Mouse (Mus musculus): Measurements from ENCODE around the gene Eif4h. TPM values are rescaled to one million over a fixed set of nuclear protein-coding genes. Genes with fewer than 3 reads are reported as not detected.
A peak's percentile ranks its signal among the peaks of the same experiment; 100 is the strongest.

The Eif4h gene
- polyA plus RNA-seq, 2 experiments = 110 to 148 TPM

DNA sequence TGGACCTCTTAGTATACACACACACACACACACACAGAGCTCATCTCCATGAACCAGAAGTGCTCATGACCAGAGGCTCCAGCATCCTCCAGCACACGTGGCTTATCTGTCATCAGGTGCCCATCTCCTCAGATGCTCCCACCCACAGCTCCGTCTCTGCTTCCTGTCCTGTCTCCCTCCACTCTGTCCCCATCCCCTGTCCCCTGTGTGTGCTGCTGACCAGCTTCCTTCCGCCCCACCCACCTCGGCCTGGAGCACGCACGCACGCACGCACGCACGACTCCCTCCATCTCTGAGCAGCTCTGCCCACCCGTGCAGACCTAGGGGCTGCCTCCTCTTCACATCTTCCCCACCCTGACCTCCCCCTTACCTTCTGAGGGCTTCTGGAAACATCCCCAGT, 34.9 kb downstream of the Eif4h start:
- ATAC-seq (ENCODE audit: insufficient read depth) = no peak
- H3K4me3 ChIP-seq (ENCODE audit: insufficient read depth in 1 of 2, low read depth in 2 of 2, low read length in 2 of 2) = no peak overlapping the region
- H3K36me3 ChIP-seq (replicated peaks; ENCODE audit: control insufficient read depth, insufficient read depth, low read depth) = peaks cover 1% of the 10 kb centered on the region; the same call in 1 of the 2 replicates
- no peaks in the 10 kb centered on the region for H3K27me3 ChIP-seq (ENCODE audit: control insufficient read depth, insufficient read depth, low read length)
- H3K9me3 ChIP-seq (ENCODE audit: control insufficient read depth, low read length) = no peaks in the 10 kb centered on the region
- 57% methylated on average over 11 of the region's 11 CpGs for WGBS (ENCODE audit: insufficient replicate concordance)
- TF ChIP-seq EP300 (IDR thresholded peaks at IDR 0.05; ENCODE audit: low read depth) = no peak
- TF ChIP-seq CTCF (IDR thresholded peaks at IDR 0.05; ENCODE audit: low read depth) = no peak
- no peak overlapping the region for H3K4me2 ChIP-seq (ENCODE audit: low read depth)
- no peak overlapping the region for H3K9ac ChIP-seq (replicated peaks)
- no peaks in the 10 kb centered on the region for H3K4me1 ChIP-seq (replicated peaks; ENCODE audit: control insufficient read depth in 2 of 2, insufficient read depth in 2 of 2, low read length in 1 of 2)
- DNase-seq (ENCODE audit: low read depth in 3 of 3, low spot score in 3 of 3) = no peak
- H3K27ac ChIP-seq = no peak overlapping the region

DNA sequence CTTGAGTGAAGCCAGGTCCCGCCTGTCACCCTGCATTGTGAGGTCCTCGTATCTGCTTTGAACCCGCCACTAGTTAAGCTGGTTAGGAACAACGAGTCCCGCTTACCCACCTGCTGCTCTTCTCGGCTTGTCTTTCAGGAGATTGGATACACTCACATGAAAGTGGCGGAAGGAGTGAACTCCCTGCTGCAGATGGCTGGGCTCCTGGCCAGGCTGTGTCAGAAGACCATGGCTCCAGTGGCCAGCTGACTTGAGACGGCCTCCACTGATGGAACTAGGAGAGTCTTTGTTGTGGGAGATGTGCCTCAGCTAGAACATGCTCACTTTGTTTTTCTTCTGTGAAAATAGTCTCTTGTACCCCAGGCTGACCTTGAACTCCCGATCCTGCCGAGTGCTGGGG, 41.6 kb downstream of the Eif4h start:
- H3K27me3 ChIP-seq (ENCODE audit: control insufficient read depth, insufficient read depth, low read length) = no peaks in the 10 kb centered on the region
- H3K4me1 ChIP-seq (replicated peaks; ENCODE audit: control insufficient read depth in 2 of 2, insufficient read depth in 2 of 2, low read length in 1 of 2) = peaks cover 2 to 8% of the 10 kb centered on the region in 2 experiments
- no peak overlapping the region for H3K4me2 ChIP-seq (ENCODE audit: low read depth)
- DNase-seq (ENCODE audit: low read depth in 3 of 3, low spot score in 3 of 3) = no peak
- H3K27ac ChIP-seq = no peak overlapping the region
- H3K4me3 ChIP-seq (ENCODE audit: insufficient read depth in 1 of 2, low read depth in 2 of 2, low read length in 2 of 2) = no peak overlapping the region
- 87% methylated on average over 10 of the region's 10 CpGs for WGBS (ENCODE audit: insufficient replicate concordance)
- H3K9me3 ChIP-seq (ENCODE audit: control insufficient read depth, low read length) = no peaks in the 10 kb centered on the region
- ATAC-seq (ENCODE audit: insufficient read depth) = no peak
- H3K36me3 ChIP-seq (replicated peaks; ENCODE audit: control insufficient read depth, insufficient read depth, low read depth) = peaks cover 48% of the 10 kb centered on the region
- TF ChIP-seq EP300 (IDR thresholded peaks at IDR 0.05; ENCODE audit: low read depth) (no peak), CTCF (IDR thresholded peaks at IDR 0.05; ENCODE audit: low read depth) (no peak)
- H3K9ac ChIP-seq (replicated peaks) = no peak overlapping the region

DNA sequence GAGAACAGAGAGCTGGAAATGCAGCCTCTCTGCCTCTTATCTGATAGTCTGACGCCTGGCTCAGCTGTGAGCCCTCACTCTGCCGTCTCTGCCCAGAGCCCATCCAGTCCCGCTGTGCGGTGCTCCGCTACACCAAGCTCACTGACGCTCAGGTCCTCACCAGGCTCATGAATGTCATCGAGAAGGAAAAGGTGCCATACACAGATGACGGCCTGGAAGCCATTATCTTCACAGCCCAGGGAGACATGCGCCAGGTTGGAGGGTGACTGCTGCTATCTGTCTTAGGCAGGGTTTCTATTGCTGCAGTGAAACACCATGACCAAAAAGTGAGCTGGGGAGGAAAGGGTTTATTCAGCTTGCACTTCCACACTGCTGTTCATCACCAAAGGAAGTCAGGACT, 46.2 kb downstream of the Eif4h start:
- no peaks in the 10 kb centered on the region for H3K9me3 ChIP-seq (ENCODE audit: control insufficient read depth, low read length)
- peak overlapping the region; percentile 74 for H3K27ac ChIP-seq
- DNase-seq (ENCODE audit: low read depth in 3 of 3, low spot score in 3 of 3) (peak; percentile 69 to 77 (median 75)), ATAC-seq (ENCODE audit: insufficient read depth) (peak; percentile 92)
- H3K9ac ChIP-seq (replicated peaks) = peak overlapping the region; percentile 40
- no peaks in the 10 kb centered on the region for H3K27me3 ChIP-seq (ENCODE audit: control insufficient read depth, insufficient read depth, low read length)
- WGBS (ENCODE audit: insufficient replicate concordance) = 21% methylated on average over 9 of the region's 9 CpGs
- peak; percentile 90 for TF ChIP-seq EP300 (IDR thresholded peaks at IDR 0.05; ENCODE audit: low read depth)
- no peak for TF ChIP-seq CTCF (IDR thresholded peaks at IDR 0.05; ENCODE audit: low read depth)
- peaks cover 55% of the 10 kb centered on the region for H3K36me3 ChIP-seq (replicated peaks; ENCODE audit: control insufficient read depth, insufficient read depth, low read depth)
- no peak overlapping the region for H3K4me3 ChIP-seq (ENCODE audit: insufficient read depth in 1 of 2, low read depth in 2 of 2, low read length in 2 of 2)
- H3K4me1 ChIP-seq (replicated peaks; ENCODE audit: control insufficient read depth in 2 of 2, insufficient read depth in 2 of 2, low read length in 1 of 2) = peaks cover 10 to 20% of the 10 kb centered on the region in 2 experiments
- H3K4me2 ChIP-seq (ENCODE audit: low read depth) = peak overlapping the region; percentile 38

DNA sequence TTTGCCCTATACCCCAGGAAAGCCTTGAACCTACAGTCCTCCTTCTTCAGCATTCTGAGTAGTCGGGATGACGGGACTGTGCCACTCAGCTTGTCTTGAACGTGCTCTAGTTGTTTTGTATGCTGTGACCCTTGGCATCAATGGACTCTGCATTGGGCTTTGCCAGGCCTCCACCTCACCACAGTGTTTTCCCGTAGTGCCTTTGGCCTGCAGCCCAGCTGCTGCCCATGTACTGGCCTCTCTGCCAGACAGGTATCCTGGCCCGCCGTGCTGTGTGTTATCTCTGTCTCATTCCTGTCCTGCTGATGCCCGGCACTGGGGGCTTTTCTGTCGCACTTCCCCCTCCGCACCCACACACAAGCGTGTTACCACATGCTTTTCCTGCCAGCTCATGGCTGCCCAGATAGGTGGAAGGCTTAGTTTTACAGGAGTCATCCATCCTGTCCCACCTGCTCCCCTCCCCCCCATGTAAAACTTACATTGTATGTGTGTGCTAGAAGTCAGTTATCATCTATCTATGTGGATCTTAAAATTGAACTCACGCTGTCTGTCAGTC, 47.2 kb downstream of the Eif4h start:
- DNase-seq (ENCODE audit: low read depth in 3 of 3, low spot score in 3 of 3) (no peak), ATAC-seq (ENCODE audit: insufficient read depth) (no peak)
- H3K4me1 ChIP-seq (replicated peaks; ENCODE audit: control insufficient read depth in 2 of 2, insufficient read depth in 2 of 2, low read length in 1 of 2) = peaks cover 10 to 20% of the 10 kb centered on the region in 2 experiments
- H3K36me3 ChIP-seq (replicated peaks; ENCODE audit: control insufficient read depth, insufficient read depth, low read depth) = peaks cover 46% of the 10 kb centered on the region
- H3K9ac ChIP-seq (replicated peaks) = no peak overlapping the region
- H3K9me3 ChIP-seq (ENCODE audit: control insufficient read depth, low read length) = no peaks in the 10 kb centered on the region
- WGBS (ENCODE audit: insufficient replicate concordance) = 68% methylated on average over 11 of the region's 11 CpGs
- H3K4me3 ChIP-seq (ENCODE audit: insufficient read depth in 1 of 2, low read depth in 2 of 2, low read length in 2 of 2) = no peak overlapping the region
- peak overlapping the region; percentile 74 for H3K27ac ChIP-seq
- H3K4me2 ChIP-seq (ENCODE audit: low read depth) = no peak overlapping the region; the same call in 1 of the 2 replicates
- TF ChIP-seq EP300 (IDR thresholded peaks at IDR 0.05; ENCODE audit: low read depth) (no peak), CTCF (IDR thresholded peaks at IDR 0.05; ENCODE audit: low read depth) (no peak)
- H3K27me3 ChIP-seq (ENCODE audit: control insufficient read depth, insufficient read depth, low read length) = no peaks in the 10 kb centered on the region

DNA sequence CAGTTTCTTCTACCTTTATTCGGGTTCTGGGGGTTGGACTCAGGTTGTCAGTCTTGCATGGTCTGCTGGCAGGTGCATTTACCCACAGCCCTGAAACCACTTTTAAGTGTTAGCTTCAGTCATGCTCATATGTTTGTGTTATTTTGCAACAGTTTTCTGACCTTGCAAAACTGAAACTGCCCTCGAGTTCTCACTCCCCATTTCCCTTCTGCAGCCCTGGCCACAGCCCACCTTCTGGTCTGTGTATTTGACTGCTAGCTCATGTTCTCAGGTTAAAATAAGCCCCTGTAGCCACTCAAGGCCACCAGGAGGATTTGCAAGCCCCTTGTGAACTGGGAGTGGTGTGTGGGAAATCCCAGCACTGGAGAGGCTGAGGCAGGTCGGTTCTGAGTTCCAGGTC, 49.4 kb downstream of the Eif4h start:
- Histone ChIP-seq H3K36me3 (replicated peaks; ENCODE audit: control insufficient read depth, insufficient read depth, low read depth) (peaks cover 28% of the 10 kb centered on the region), H3K4me3 (ENCODE audit: insufficient read depth in 1 of 2, low read depth in 2 of 2, low read length in 2 of 2) (no peak overlapping the region), H3K27ac (no peak overlapping the region), H3K27me3 (ENCODE audit: control insufficient read depth, insufficient read depth, low read length) (no peaks in the 10 kb centered on the region), H3K4me1 (replicated peaks; ENCODE audit: control insufficient read depth in 2 of 2, insufficient read depth in 2 of 2, low read length in 1 of 2) (peaks cover 10 to 20% of the 10 kb centered on the region in 2 experiments), H3K4me2 (ENCODE audit: low read depth) (no peak overlapping the region), H3K9me3 (ENCODE audit: control insufficient read depth, low read length) (no peaks in the 10 kb centered on the region), H3K9ac (replicated peaks) (no peak overlapping the region)
- WGBS (ENCODE audit: insufficient replicate concordance) = 77% methylated on average over 3 of the region's 3 CpGs
- no peak for TF ChIP-seq CTCF (IDR thresholded peaks at IDR 0.05; ENCODE audit: low read depth)
- TF ChIP-seq EP300 (IDR thresholded peaks at IDR 0.05; ENCODE audit: low read depth) = no peak
- DNase-seq (ENCODE audit: low read depth in 3 of 3, low spot score in 3 of 3) (no peak), ATAC-seq (ENCODE audit: insufficient read depth) (no peak)
